Mouse (Mus musculus): ENCODE measurements around the gene Rai1. TPM values are rescaled to one million over a fixed set of nuclear protein-coding genes. Genes with fewer than 3 reads are reported as not detected.

Rai1 gene
- polyA plus RNA-seq, 1 experiment from 2014 or later = 10.7 TPM

GRCm38 (mm10) chr11:60199702-60200184 is 94.9 kb downstream of the Rai1 start:
- Histone ChIP-seq H3K4me3 (ENCODE audit: low read depth, low read length) (no peak overlapping the region), H3K36me3 (ENCODE audit: control insufficient read depth, insufficient read depth, low read length) (peaks cover 57% of the 10 kb centered on the region), H3K9me3 (ENCODE audit: control insufficient read depth, low read length) (0 out of 2 replicates have a peak, but pooled peaks cover 2% of the 10 kb centered on the region), H3K4me1 (replicated peaks; ENCODE audit: control insufficient read depth, insufficient read depth) (no peaks in the 10 kb centered on the region), H3K27ac (replicated peaks) (no peak overlapping the region), H3K4me2 (replicated peaks; ENCODE audit: low read depth) (no peak overlapping the region), H3K27me3 (ENCODE audit: control insufficient read depth, insufficient read depth, low read length) (no peaks in the 10 kb centered on the region), H3K9ac (ENCODE audit: low read length) (no peak overlapping the region)
- DNase-seq (ENCODE audit: low spot score) (peak; percentile 92), ATAC-seq (ENCODE audit: low FRiP score, low TSS enrichment) (peak; percentile 60)
- 27% methylated on average over 16 of the region's 18 CpGs for WGBS
- no peak for TF ChIP-seq EP300 (optimal IDR thresholded peaks at IDR 0.05)
- peak; percentile 99 for TF ChIP-seq CTCF (IDR thresholded peaks at IDR 0.05; ENCODE audit: low read depth)

- 80% methylated on average over 11 of the region's 11 CpGs for WGBS
- H3K36me3 ChIP-seq (ENCODE audit: control insufficient read depth, insufficient read depth, low read length) = peaks cover 58% of the 10 kb centered on the region
- H3K27me3 ChIP-seq (ENCODE audit: control insufficient read depth, insufficient read depth, low read length) = no peaks in the 10 kb centered on the region
- DNase-seq (ENCODE audit: low spot score) (no peak), ATAC-seq (ENCODE audit: low FRiP score, low TSS enrichment) (no peak)
- TF ChIP-seq EP300 (optimal IDR thresholded peaks at IDR 0.05) (no peak), CTCF (IDR thresholded peaks at IDR 0.05; ENCODE audit: low read depth) (no peak)
- no peaks in the 10 kb centered on the region for H3K9me3 ChIP-seq (ENCODE audit: control insufficient read depth, low read length)
- no peak overlapping the region for H3K9ac ChIP-seq (ENCODE audit: low read length)
- H3K4me2 ChIP-seq (replicated peaks; ENCODE audit: low read depth) = no peak overlapping the region
- H3K4me1 ChIP-seq (replicated peaks; ENCODE audit: control insufficient read depth, insufficient read depth) = no peaks in the 10 kb centered on the region
- H3K27ac ChIP-seq (replicated peaks) = no peak overlapping the region; the same call in 1 of the 2 replicates
- H3K4me3 ChIP-seq (ENCODE audit: low read depth, low read length) = no peak overlapping the region
Observed at GRCm38 (mm10) chr11:60200384-60200783, 95.6 kb downstream of the Rai1 start.

- H3K36me3 ChIP-seq (ENCODE audit: control insufficient read depth, insufficient read depth, low read length) = peaks cover 66% of the 10 kb centered on the region
- TF ChIP-seq EP300 (optimal IDR thresholded peaks at IDR 0.05) = no peak
- TF ChIP-seq CTCF (IDR thresholded peaks at IDR 0.05; ENCODE audit: low read depth) = no peak
- 91% methylated on average over 26 of the region's 26 CpGs for WGBS
- no peaks in the 10 kb centered on the region for H3K27me3 ChIP-seq (ENCODE audit: control insufficient read depth, insufficient read depth, low read length)
- DNase-seq (ENCODE audit: low spot score) (no peak), ATAC-seq (ENCODE audit: low FRiP score, low TSS enrichment) (no peak)
- no peak overlapping the region for H3K4me2 ChIP-seq (replicated peaks; ENCODE audit: low read depth)
- H3K27ac ChIP-seq (replicated peaks) = no peak overlapping the region
- H3K9me3 ChIP-seq (ENCODE audit: control insufficient read depth, low read length) = no peaks in the 10 kb centered on the region
- H3K4me1 ChIP-seq (replicated peaks; ENCODE audit: control insufficient read depth, insufficient read depth) = no peaks in the 10 kb centered on the region
- no peak overlapping the region for H3K9ac ChIP-seq (ENCODE audit: low read length)
- no peak overlapping the region for H3K4me3 ChIP-seq (ENCODE audit: low read depth, low read length)
Observed at GRCm38 (mm10) chr11:60202710-60203638, 98.2 kb downstream of the Rai1 start.

- 87% methylated on average over 11 of the region's 12 CpGs for WGBS
- H3K9ac ChIP-seq (ENCODE audit: low read length) = no peak overlapping the region
- H3K9me3 ChIP-seq (ENCODE audit: control insufficient read depth, low read length) = no peaks in the 10 kb centered on the region
- no peak overlapping the region for H3K4me3 ChIP-seq (ENCODE audit: low read depth, low read length)
- no peak overlapping the region for H3K4me2 ChIP-seq (replicated peaks; ENCODE audit: low read depth)
- peaks cover 55% of the 10 kb centered on the region for H3K36me3 ChIP-seq (ENCODE audit: control insufficient read depth, insufficient read depth, low read length)
- H3K27me3 ChIP-seq (ENCODE audit: control insufficient read depth, insufficient read depth, low read length) = no peaks in the 10 kb centered on the region
- no peak overlapping the region for H3K27ac ChIP-seq (replicated peaks)
- no peak for DNase-seq (ENCODE audit: low spot score)
- no peak for TF ChIP-seq EP300 (optimal IDR thresholded peaks at IDR 0.05)
- no peak for TF ChIP-seq CTCF (IDR thresholded peaks at IDR 0.05; ENCODE audit: low read depth)
- peaks cover 13% of the 10 kb centered on the region for H3K4me1 ChIP-seq (replicated peaks; ENCODE audit: control insufficient read depth, insufficient read depth)
- no peak for ATAC-seq (ENCODE audit: low FRiP score, low TSS enrichment)
Observed at GRCm38 (mm10) chr11:60205026-60205425, 100.2 kb downstream of the Rai1 start.

- TF ChIP-seq CTCF (IDR thresholded peaks at IDR 0.05; ENCODE audit: low read depth) (no peak), EP300 (optimal IDR thresholded peaks at IDR 0.05) (no peak)
- DNase-seq (ENCODE audit: low spot score) = peak; percentile 57
- no peak for ATAC-seq (ENCODE audit: low FRiP score, low TSS enrichment)
- Histone ChIP-seq H3K4me3 (ENCODE audit: low read depth, low read length) (no peak overlapping the region), H3K9me3 (ENCODE audit: control insufficient read depth, low read length) (no peaks in the 10 kb centered on the region), H3K27ac (replicated peaks) (no peak overlapping the region), H3K9ac (ENCODE audit: low read length) (no peak overlapping the region), H3K4me1 (replicated peaks; ENCODE audit: control insufficient read depth, insufficient read depth) (peaks cover 17% of the 10 kb centered on the region), H3K36me3 (ENCODE audit: control insufficient read depth, insufficient read depth, low read length) (peaks cover 49% of the 10 kb centered on the region), H3K4me2 (replicated peaks; ENCODE audit: low read depth) (no peak overlapping the region), H3K27me3 (ENCODE audit: control insufficient read depth, insufficient read depth, low read length) (no peaks in the 10 kb centered on the region)
- WGBS = 36% methylated on average over 5 of the region's 5 CpGs
Observed at GRCm38 (mm10) chr11:60206207-60206606, 101.4 kb downstream of the Rai1 start.

GRCm38 (mm10) chr11:60208201-60208600 is 103.4 kb downstream of the Rai1 start:
- no peaks in the 10 kb centered on the region for H3K27me3 ChIP-seq (ENCODE audit: control insufficient read depth, insufficient read depth, low read length)
- peak overlapping the region; percentile 30; the same call in 1 of the 2 replicates for H3K27ac ChIP-seq (replicated peaks)
- peak overlapping the region; percentile 45; the same call in 1 of the 2 replicates for H3K4me3 ChIP-seq (ENCODE audit: low read depth, low read length)
- DNase-seq (ENCODE audit: low spot score) = no peak
- H3K4me2 ChIP-seq (replicated peaks; ENCODE audit: low read depth) = peak overlapping the region; percentile 81
- TF ChIP-seq CTCF (IDR thresholded peaks at IDR 0.05; ENCODE audit: low read depth) (no peak), EP300 (optimal IDR thresholded peaks at IDR 0.05) (no peak)
- H3K9me3 ChIP-seq (ENCODE audit: control insufficient read depth, low read length) = no peaks in the 10 kb centered on the region
- H3K36me3 ChIP-seq (ENCODE audit: control insufficient read depth, insufficient read depth, low read length) = peaks cover 30% of the 10 kb centered on the region
- no peak for ATAC-seq (ENCODE audit: low FRiP score, low TSS enrichment)
- peaks cover 22% of the 10 kb centered on the region for H3K4me1 ChIP-seq (replicated peaks; ENCODE audit: control insufficient read depth, insufficient read depth)
- WGBS = 48% methylated on average over 6 of the region's 6 CpGs
- H3K9ac ChIP-seq (ENCODE audit: low read length) = peak overlapping the region; percentile 59
